Mouse (Mus musculus) CH12.LX (cell line): ENCODE data around the gene Tbc1d15. TPM values are rescaled to one million over a fixed set of nuclear protein-coding genes. Genes with fewer than 3 reads are reported as not detected.

Experiments used
- DNase-seq: peaks from one replicate; pipeline ENCODE4 v3.0.0-alpha.2; 2013; ENCODE audit errors: extremely low read depth
- H3K27ac ChIP-seq: 2 replicates; pipeline ENCODE4 v1.5.1; 2012; ENCODE audit warnings: low read depth, mild to moderate bottlenecking, control low read depth, moderate library complexity; ENCODE audit not compliant: insufficient read depth
- H3K27me3 ChIP-seq: replicated peaks from 2 replicates; pipeline ENCODE3; 2012; ENCODE audit warnings: inconsistent platforms
- H3K36me3 ChIP-seq, 2 experiments: replicated peaks in 1 of 2; 2 replicates each; pipeline versions ENCODE3 to v1.6.1; 2012; ENCODE audit warnings: inconsistent platforms in 1 of 2, low read length in 1 of 2, mild to moderate bottlenecking in 1 of 2, mixed read lengths in 1 of 2, moderate library complexity in 1 of 2; ENCODE audit not compliant: control insufficient read depth in 1 of 2, insufficient read depth in 1 of 2
- H3K4me1 ChIP-seq, 2 experiments: 2 replicates each; pipeline ENCODE4 v1.6.1; 2012; ENCODE audit warnings: inconsistent platforms in 1 of 2, moderate library complexity in 1 of 2; ENCODE audit not compliant: insufficient read depth in 2 of 2, control insufficient read depth in 1 of 2
- H3K4me2 ChIP-seq: 2 replicates; pipeline ENCODE4 v1.6.1; 2012; ENCODE audit warnings: low read depth, mild to moderate bottlenecking, control low read depth; ENCODE audit not compliant: poor library complexity, insufficient read depth, severe bottlenecking
- H3K4me3 ChIP-seq, 3 experiments: fragments of 150-350 bp in 1 of 3; sonication (generic) in 1 of 3; replicated peaks in 1 of 3; 2 replicates each; pipeline versions ENCODE3 to v1.5.1; 2011 to 2012; ENCODE audit warnings: low read depth in 2 of 3, low read length in 2 of 3, mild to moderate bottlenecking in 2 of 3, moderate library complexity in 2 of 3, control low read depth in 1 of 3, improper control_type of control experiment in 1 of 3, inconsistent platforms in 1 of 3, mixed read lengths in 1 of 3; ENCODE audit not compliant: poor library complexity in 1 of 3
- H3K79me2 ChIP-seq: replicated peaks from 2 replicates; pipeline ENCODE4 v1.6.1; 2012; ENCODE audit warnings: mild to moderate bottlenecking, moderate library complexity; ENCODE audit not compliant: control insufficient read depth, poor library complexity, insufficient read depth, severe bottlenecking; ENCODE audit errors: extremely low read depth
- H3K9ac ChIP-seq: 2 replicates; pipeline ENCODE4 v1.6.1; 2012; ENCODE audit warnings: low read depth, mild to moderate bottlenecking, control low read depth, moderate library complexity; ENCODE audit not compliant: insufficient read depth
- H3K9me3 ChIP-seq: replicated peaks from 2 replicates; pipeline ENCODE3; 2012; ENCODE audit warnings: low read length, inconsistent platforms, mixed read lengths
- BHLHE40 ChIP-seq: IDR thresholded peaks from 2 replicates; pipeline ENCODE4 v1.6.1; 2011; ENCODE audit warnings: mild to moderate bottlenecking, low read depth, low read length, improper control_type of control experiment
- CHD1 ChIP-seq: IDR thresholded peaks from 2 replicates; pipeline ENCODE4 v1.6.1; 2012; ENCODE audit warnings: low read depth, low read length, improper control_type of control experiment, inconsistent platforms
- CHD2 ChIP-seq: IDR thresholded peaks from 2 replicates; pipeline ENCODE4 v1.6.1; 2011; ENCODE audit warnings: low read length, improper control_type of control experiment
- CTCF ChIP-seq, 2 experiments: IDR thresholded peaks in 1 of 2; conservative IDR thresholded peaks in 1 of 2; 2 replicates each; pipeline ENCODE4 v1.5.1; 2011 to 2012; ENCODE audit warnings: low read depth in 2 of 2, low read length in 2 of 2, improper control_type of control experiment in 1 of 2, inconsistent platforms in 1 of 2, mild to moderate bottlenecking in 1 of 2, moderate library complexity in 1 of 2
- EP300 ChIP-seq: IDR thresholded peaks from 2 replicates; pipeline ENCODE4 v1.6.1; 2011; ENCODE audit warnings: low read length, improper control_type of control experiment
- ETS1 ChIP-seq: conservative IDR thresholded peaks from 2 replicates; pipeline ENCODE4 v1.6.1; 2012; ENCODE audit warnings: low read depth, mild to moderate bottlenecking, inconsistent platforms, low read length, improper control_type of control experiment, moderate library complexity
- HCFC1 ChIP-seq: IDR thresholded peaks from 2 replicates; pipeline ENCODE4 v1.6.1; 2012; ENCODE audit warnings: low read depth, mild to moderate bottlenecking, inconsistent platforms, low read length, improper control_type of control experiment
- JUND ChIP-seq: conservative IDR thresholded peaks from 2 replicates; pipeline ENCODE4 v1.6.1; 2011; ENCODE audit warnings: low read depth, low read length, improper control_type of control experiment
- KAT2A ChIP-seq: IDR thresholded peaks from 2 replicates; pipeline ENCODE4 v1.6.1; 2012; ENCODE audit warnings: low read length, improper control_type of control experiment, inconsistent platforms; ENCODE audit not compliant: insufficient replicate concordance
- MAFK ChIP-seq: IDR thresholded peaks from 2 replicates; pipeline ENCODE4 v1.6.1; 2011; ENCODE audit warnings: low read length, improper control_type of control experiment; ENCODE audit not compliant: insufficient replicate concordance
- MAX ChIP-seq: IDR thresholded peaks from 2 replicates; pipeline ENCODE4 v1.6.1; 2011; ENCODE audit warnings: low read length, improper control_type of control experiment
- MAZ ChIP-seq: IDR thresholded peaks from 2 replicates; pipeline ENCODE4 v1.6.1; 2012; ENCODE audit warnings: low read depth, mild to moderate bottlenecking, inconsistent platforms, low read length, improper control_type of control experiment, moderate library complexity
- PAX5 ChIP-seq: IDR thresholded peaks from 2 replicates; pipeline ENCODE4 v1.6.1; 2012; ENCODE audit warnings: low read length, inconsistent platforms, mixed read lengths
- RCOR1 ChIP-seq: conservative IDR thresholded peaks from 2 replicates; pipeline ENCODE4 v1.6.1; 2012; ENCODE audit warnings: low read depth, mild to moderate bottlenecking, inconsistent platforms, low read length, improper control_type of control experiment
- SIN3A ChIP-seq: IDR thresholded peaks from 2 replicates; pipeline ENCODE4 v1.6.1; 2012; ENCODE audit warnings: low read length, improper control_type of control experiment, inconsistent platforms
- SMC3 ChIP-seq: IDR thresholded peaks from 2 replicates; pipeline ENCODE4 v1.6.1; 2011; ENCODE audit warnings: low read depth, low read length, improper control_type of control experiment
- UBTF ChIP-seq: IDR thresholded peaks from 2 replicates; pipeline ENCODE4 v1.6.1; 2012; ENCODE audit warnings: low read depth, mild to moderate bottlenecking, inconsistent platforms, low read length, improper control_type of control experiment, moderate library complexity
- USF2 ChIP-seq: conservative IDR thresholded peaks from 2 replicates; pipeline ENCODE4 v1.6.1; 2011; ENCODE audit warnings: low read depth, low read length, improper control_type of control experiment
- ZC3H11A ChIP-seq: IDR thresholded peaks from 2 replicates; pipeline ENCODE4 v1.6.1; 2012; ENCODE audit warnings: low read depth, mild to moderate bottlenecking, inconsistent platforms, low read length, improper control_type of control experiment
- ZKSCAN1 ChIP-seq: IDR thresholded peaks from 2 replicates; pipeline ENCODE4 v1.6.1; 2012; ENCODE audit warnings: low read depth, inconsistent platforms, low read length, improper control_type of control experiment, borderline replicate concordance
- dilution Hi-C: fragments of 300-500 bp; cut with MboI; formaldehyde crosslinking; loops from 2 replicates; pipeline ENCODE4 v1.14.3; 2020; ENCODE audit warnings: low sequenced_read_pairs; ENCODE audit not compliant: extremely low pct_unique_long_range_greater_than_20kb, extremely low pct_ligation_motif_present
- in situ Hi-C: fragments of 300-500 bp; cut with MboI; formaldehyde crosslinking; loops from 3 replicates; pipeline ENCODE4 v1.14.3; 2019; ENCODE audit warnings: low sequenced_read_pairs, low pct_ligation_motif_present, low pct_unique_long_range_greater_than_20kb, mixed read lengths
- polyA plus RNA-seq: library from polyadenylated mRNA; unstranded; fragments of >175 nt; gene quantifications from 2 replicates; pipeline ENCODE4 v1.2.1, GENCODE M21; 2012; ENCODE audit warnings: low read depth; ENCODE audit not compliant: insufficient read length
- total RNA-seq, 2 experiments: library from RNA; depleted of rRNA; stranded (reverse); fragments of 300-350 nt in 1 of 2; fragments of >200 nt in 1 of 2; gene quantifications; 2 replicates each; pipeline ENCODE4 v1.2.3; 2012 to 2014

Tbc1d15 gene
- total and polyA plus RNA-seq, 3 experiments = 13.4 to 59.5 (median 23.3) TPM

- Histone ChIP-seq H3K4me2 (no peak overlapping the region), H3K27ac (no peak overlapping the region), H3K4me1 (peaks cover 0 to 3% of the 10 kb centered on the region in 2 experiments; a peak in 1 of 4 replicates), H3K27me3 (no peaks in the 10 kb centered on the region), H3K4me3 (no peak overlapping the region), H3K79me2 (no peaks in the 10 kb centered on the region), H3K9me3 (peaks cover 8% of the 10 kb centered on the region), H3K36me3 (no peaks in the 10 kb centered on the region), H3K9ac (no peak overlapping the region)
- no peak for TF ChIP-seq CHD2
- no peak for TF ChIP-seq EP300
- TF ChIP-seq MAFK = no peak
- TF ChIP-seq ZKSCAN1 = no peak
- TF ChIP-seq SMC3 = no peak
- no peak for TF ChIP-seq CHD1
- no peak for TF ChIP-seq USF2
- no peak for TF ChIP-seq MAZ
- no peak for DNase-seq
- dilution Hi-C loops = no loop called here
- in situ Hi-C loops = no loop called here
These were observed 10.2 kb upstream of the Tbc1d15 start for GRCm38 (mm10) chr10:115261428-115261827.

- no peaks in the 10 kb centered on the region for H3K36me3 ChIP-seq
- H3K79me2 ChIP-seq = no peaks in the 10 kb centered on the region
- H3K9ac ChIP-seq = no peak overlapping the region
- H3K4me2 ChIP-seq = no peak overlapping the region
- TF ChIP-seq MAZ (no peak), HCFC1 (no peak), ZC3H11A (no peak), ETS1 (no peak), SIN3A (no peak), KAT2A (no peak), MAFK (no peak)
- in situ Hi-C loops = no loop called here
- H3K9me3 ChIP-seq = peaks cover 8% of the 10 kb centered on the region
- no peaks in the 10 kb centered on the region for H3K27me3 ChIP-seq
- no peak overlapping the region for H3K27ac ChIP-seq
- no peak for DNase-seq
- dilution Hi-C loops = no loop called here
- peaks cover 0 to 7% of the 10 kb centered on the region in 2 experiments; a peak in 2 of 4 replicates for H3K4me1 ChIP-seq
- H3K4me3 ChIP-seq = no peak overlapping the region
These were observed 4.9 kb upstream of the Tbc1d15 start for GRCm38 (mm10) chr10:115256162-115256561.

- DNase-seq = no peak
- no peak overlapping the region for H3K27ac ChIP-seq
- no peaks in the 10 kb centered on the region for H3K27me3 ChIP-seq
- dilution Hi-C loops (no loop called here), in situ Hi-C loops (no loop called here)
- TF ChIP-seq CHD2 (no peak), UBTF (no peak), MAZ (no peak), BHLHE40 (no peak), CTCF (conservative IDR thresholded peaks at IDR 0.05 in 1 of 2, IDR thresholded peaks at IDR 0.05 in 1 of 2; ENCODE audit: low read depth in 2 of 2, low read length in 2 of 2) (no peak), HCFC1 (no peak), KAT2A (no peak), USF2 (no peak), JUND (no peak), MAX (no peak), RCOR1 (no peak), CHD1 (no peak), MAFK (no peak), ZKSCAN1 (no peak), ETS1 (no peak), PAX5 (no peak), EP300 (no peak)
- peaks cover 0 to 4% of the 10 kb centered on the region in 2 experiments for H3K36me3 ChIP-seq
- no peaks in the 10 kb centered on the region for H3K9me3 ChIP-seq
- H3K4me2 ChIP-seq = no peak overlapping the region
- H3K4me3 ChIP-seq = no peak overlapping the region
- H3K79me2 ChIP-seq = peaks cover 19% of the 10 kb centered on the region
- H3K4me1 ChIP-seq = peaks cover 0 to 21% of the 10 kb centered on the region in 2 experiments; a peak in 2 of 4 replicates
- no peak overlapping the region for H3K9ac ChIP-seq
These were observed 2.3 kb upstream of the Tbc1d15 start for GRCm38 (mm10) chr10:115253521-115253920.
